Mouse (Mus musculus) forebrain, postnatal 0 days (tissue): ENCODE results near the gene Lingo1. TPM values are rescaled to one million over a fixed set of nuclear protein-coding genes. Genes with fewer than 3 reads are reported as not detected.
A peak's percentile ranks its signal among the peaks of the same experiment; 100 is the strongest.

Source experiments
- ATAC-seq: fragments of 200-750 bp; cut with Nextera tagmentation; 2 replicates; pipeline ENCODE4 v1.8.0; 2017; ENCODE audit warnings: mild to moderate bottlenecking, moderate library complexity
- DNase-seq: peaks from one replicate; pipeline ENCODE4 v3.0.0-alpha.2; 2015
- H3K27ac ChIP-seq: fragments of 300-500 bp; sonication (generic); 2 replicates; pipeline ENCODE4 v1.5.1; 2014; ENCODE audit warnings: low read depth, mild to moderate bottlenecking, antibody characterized with exemption, low read length, moderate library complexity, mixed read lengths
- H3K27me3 ChIP-seq: fragments of 300-500 bp; sonication (generic); 2 replicates; pipeline ENCODE4 v1.6.1; 2014; ENCODE audit warnings: mild to moderate bottlenecking, low read length, mixed read lengths; ENCODE audit not compliant: insufficient read depth
- H3K36me3 ChIP-seq: fragments of 300-500 bp; sonication (generic); 2 replicates; pipeline ENCODE4 v1.6.1; 2014; ENCODE audit warnings: mild to moderate bottlenecking, moderate library complexity; ENCODE audit not compliant: insufficient read depth
- H3K4me1 ChIP-seq: fragments of 300-500 bp; sonication (generic); 2 replicates; pipeline ENCODE4 v1.6.1; 2014; ENCODE audit warnings: antibody characterized with exemption; ENCODE audit not compliant: insufficient read depth
- H3K4me2 ChIP-seq: fragments of 300-500 bp; sonication (generic); 2 replicates; pipeline ENCODE4 v1.6.1; 2014; ENCODE audit warnings: low read depth, mild to moderate bottlenecking, moderate library complexity
- H3K4me3 ChIP-seq: fragments of 300-500 bp; sonication (generic); 2 replicates; pipeline ENCODE4 v1.5.1; 2014; ENCODE audit warnings: low read depth, low read length, mixed read lengths
- H3K9ac ChIP-seq: fragments of 300-500 bp; sonication (generic); 2 replicates; pipeline ENCODE4 v1.6.1; 2014; ENCODE audit warnings: mild to moderate bottlenecking
- H3K9me3 ChIP-seq: fragments of 300-500 bp; sonication (generic); 2 replicates; pipeline ENCODE4 v1.6.1; 2016; ENCODE audit warnings: low read length
- CTCF ChIP-seq: sonication (generic); IDR thresholded peaks from 2 replicates; pipeline ENCODE4 v1.5.1; 2016; ENCODE audit warnings: antibody characterized with exemption, control low read depth, low read depth
- WGBS: fragments of 180-500 bp; shearing (Covaris S2); extraction: QIAGEN DNeasy Blood & Tissue Kit; methylation state at CpG from one replicate; pipeline ENCODE4 v1.1.7; 2014; 5-methylcytosine and 5-hydroxymethylcytosine counted together
- polyA plus RNA-seq: library from polyadenylated mRNA; unstranded; fragments of >200 nt; fragmentation: Nextera tagmentation; extraction: Ambion mirVana; gene quantifications from 2 replicates; pipeline ENCODE4 v1.2.1, GENCODE M21; 2015
- total RNA-seq: library from RNA; depleted of rRNA; stranded (reverse); fragments of >200 nt; gene quantifications from 2 replicates; pipeline ENCODE4 v1.2.3, GENCODE M21; 2014

The Lingo1 gene
- total and polyA plus RNA-seq, 2 experiments from 2014 or later, result 103 to 114 TPM

- Histone ChIP-seq H3K4me2 (no peak overlapping the region), H3K9ac (no peak overlapping the region), H3K4me3 (no peak overlapping the region), H3K27me3 (no peaks in the 10 kb centered on the region; the same call in 1 of the 2 replicates), H3K4me1 (peaks cover 8% of the 10 kb centered on the region), H3K36me3 (no peaks in the 10 kb centered on the region), H3K9me3 (no peaks in the 10 kb centered on the region), H3K27ac (no peak overlapping the region)
- WGBS, result 37% methylated on average over 5 of the region's 5 CpGs
- DNase-seq, result no peak
- no peak for TF ChIP-seq CTCF
- ATAC-seq, result no peak
These were observed 51.9 kb downstream of the Lingo1 start for GRCm38 (mm10) chr9:56744369-56744768.

GRCm38 (mm10) chr9:56739181-56739737, 57.0 kb downstream of the Lingo1 start:
- Histone ChIP-seq H3K4me3 (no peak overlapping the region), H3K36me3 (no peaks in the 10 kb centered on the region), H3K27ac (no peak overlapping the region), H3K4me1 (no peaks in the 10 kb centered on the region), H3K9ac (no peak overlapping the region), H3K9me3 (no peaks in the 10 kb centered on the region), H3K27me3 (peaks cover 3% of the 10 kb centered on the region; the same call in 1 of the 2 replicates), H3K4me2 (no peak overlapping the region)
- 38% methylated on average over 5 of the region's 5 CpGs for WGBS
- DNase-seq, result peak; percentile 73
- peak; percentile 72 for ATAC-seq
- TF ChIP-seq CTCF, result peak; percentile 63

DNA sequence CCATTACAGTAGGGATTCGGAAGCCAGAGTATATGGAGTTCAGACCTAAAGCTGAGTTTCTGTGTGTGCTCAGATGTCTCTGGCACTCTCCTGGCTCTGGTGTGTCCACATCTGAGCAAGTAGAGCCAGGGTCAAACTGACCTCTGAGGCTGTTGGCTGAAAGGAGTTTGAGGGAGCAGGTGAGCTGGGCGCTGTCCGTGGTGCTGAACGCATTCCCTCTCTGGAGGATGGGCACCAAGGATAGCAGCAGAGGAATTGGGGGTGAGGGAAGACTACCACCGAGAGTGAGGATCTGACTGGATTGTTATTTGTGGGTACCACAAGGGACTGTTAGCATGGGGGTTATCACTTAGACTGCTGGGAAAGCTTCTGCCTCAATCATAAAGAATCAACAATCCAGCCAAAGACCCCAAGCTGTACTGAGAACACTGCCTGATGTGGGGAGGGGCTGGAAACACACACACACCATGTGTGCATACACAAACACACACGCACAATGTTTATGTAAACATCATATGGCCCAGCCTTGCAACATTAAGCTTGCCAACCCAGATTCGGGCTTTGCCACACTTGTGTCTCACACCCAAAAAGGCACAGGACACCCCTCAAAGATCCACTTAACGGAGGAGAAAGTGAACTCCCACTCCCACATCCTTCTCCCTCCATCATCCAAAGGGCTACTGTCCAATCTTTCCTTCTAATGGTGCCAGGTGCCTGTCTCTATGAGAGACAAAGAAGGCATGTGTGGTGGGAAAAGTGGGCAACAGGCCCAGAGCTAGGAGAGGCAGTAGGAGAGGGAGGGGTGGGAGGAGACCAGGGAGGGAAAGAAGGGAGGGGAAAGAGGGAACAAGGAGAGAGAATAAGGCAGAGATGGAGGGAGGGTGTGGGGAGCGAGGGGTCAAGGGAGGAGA, 57.8 kb downstream of the Lingo1 start:
- DNase-seq (peak; percentile 89), ATAC-seq (peak; percentile 87)
- Histone ChIP-seq H3K27me3 (peaks cover 10% of the 10 kb centered on the region), H3K9me3 (no peaks in the 10 kb centered on the region), H3K27ac (peak overlapping the region; percentile 40; the same call in 1 of the 2 replicates), H3K4me1 (no peaks in the 10 kb centered on the region), H3K9ac (no peak overlapping the region), H3K36me3 (no peaks in the 10 kb centered on the region), H3K4me3 (no peak overlapping the region), H3K4me2 (no peak overlapping the region)
- no peak for TF ChIP-seq CTCF
- 26% methylated on average over 9 of the region's 9 CpGs for WGBS

GRCm38 (mm10) chr9:56734398-56734797, 61.9 kb downstream of the Lingo1 start:
- Histone ChIP-seq H3K27ac (no peak overlapping the region), H3K9me3 (no peaks in the 10 kb centered on the region), H3K4me1 (no peaks in the 10 kb centered on the region), H3K27me3 (peaks cover 13% of the 10 kb centered on the region; the same call in 1 of the 2 replicates), H3K4me3 (no peak overlapping the region), H3K4me2 (no peak overlapping the region), H3K36me3 (no peaks in the 10 kb centered on the region), H3K9ac (no peak overlapping the region)
- peak; percentile 36 for TF ChIP-seq CTCF
- 77% methylated on average over 6 of the region's 6 CpGs for WGBS
- ATAC-seq, result no peak
- peak; percentile 24 for DNase-seq

GRCm38 (mm10) chr9:56730997-56731396, 65.3 kb downstream of the Lingo1 start:
- H3K36me3 ChIP-seq, result no peaks in the 10 kb centered on the region
- ATAC-seq, result no peak
- H3K4me3 ChIP-seq, result no peak overlapping the region
- DNase-seq, result no peak
- H3K27ac ChIP-seq, result no peak overlapping the region
- TF ChIP-seq CTCF, result no peak
- no peak overlapping the region for H3K4me2 ChIP-seq
- H3K9ac ChIP-seq, result no peak overlapping the region
- 65% methylated on average over 2 of the region's 2 CpGs for WGBS
- peaks cover 13% of the 10 kb centered on the region; the same call in 1 of the 2 replicates for H3K27me3 ChIP-seq
- H3K4me1 ChIP-seq, result 0 out of 2 replicates have a peak, but pooled peaks cover 9% of the 10 kb centered on the region
- H3K9me3 ChIP-seq, result no peaks in the 10 kb centered on the region

DNA sequence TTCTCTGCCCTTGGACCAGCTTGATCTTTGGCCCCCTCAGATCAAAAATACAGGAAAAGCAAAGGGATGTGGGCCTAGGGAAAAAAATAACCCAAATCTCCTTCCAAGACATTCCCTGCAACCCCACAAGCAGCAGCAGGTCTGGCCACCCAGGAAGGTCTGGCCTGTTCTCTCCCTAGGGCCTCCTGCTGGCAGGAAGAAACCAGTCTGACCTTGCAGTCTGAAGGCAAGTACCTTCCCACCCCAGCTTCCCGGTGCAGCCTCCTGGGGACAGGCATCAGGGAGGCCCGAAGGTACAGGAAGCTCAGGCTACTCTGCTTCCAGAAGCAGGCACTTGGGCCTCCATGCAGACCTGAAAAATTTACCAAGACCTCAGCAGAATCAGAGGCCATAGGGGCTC, 67.1 kb downstream of the Lingo1 start:
- Histone ChIP-seq H3K36me3 (no peaks in the 10 kb centered on the region), H3K27ac (no peak overlapping the region), H3K9me3 (no peaks in the 10 kb centered on the region), H3K4me2 (no peak overlapping the region), H3K9ac (no peak overlapping the region), H3K4me1 (0 out of 2 replicates have a peak, but pooled peaks cover 9% of the 10 kb centered on the region), H3K27me3 (peaks cover 10% of the 10 kb centered on the region; the same call in 1 of the 2 replicates), H3K4me3 (no peak overlapping the region)
- no peak for TF ChIP-seq CTCF
- WGBS, result 53% methylated on average over 2 of the region's 2 CpGs
- ATAC-seq, result no peak
- DNase-seq, result no peak
